Mouse (Mus musculus) liver, embryonic 16.5 days (tissue): ENCODE measurements around the gene Gm10563. TPM values are rescaled to one million over a fixed set of nuclear protein-coding genes. Genes with fewer than 3 reads are reported as not detected.

Experiments
- ATAC-seq: fragments of 200-750 bp; cut with Nextera tagmentation; 2 replicates; pipeline ENCODE4 v1.8.0; 2017; ENCODE audit warnings: low read depth, mild to moderate bottlenecking, moderate number of reproducible peaks, moderate library complexity
- H3K27ac ChIP-seq: fragments of 300-500 bp; sonication (generic); 2 replicates; pipeline ENCODE4 v1.5.1; 2014; ENCODE audit warnings: mild to moderate bottlenecking, low read length
- H3K27me3 ChIP-seq: fragments of 300-500 bp; sonication (generic); 2 replicates; pipeline ENCODE4 v1.6.1; 2014; ENCODE audit warnings: low read depth, low read length, mixed read lengths; ENCODE audit not compliant: control insufficient read depth, insufficient read depth
- H3K36me3 ChIP-seq: fragments of 300-500 bp; sonication (generic); 2 replicates; pipeline ENCODE4 v1.6.1; 2014; ENCODE audit warnings: mild to moderate bottlenecking; ENCODE audit not compliant: control insufficient read depth, insufficient read depth
- H3K4me1 ChIP-seq: fragments of 300-500 bp; sonication (generic); 2 replicates; pipeline ENCODE4 v1.6.1; 2014; ENCODE audit warnings: low read depth, low read length, mixed read lengths; ENCODE audit not compliant: control insufficient read depth
- H3K4me2 ChIP-seq: fragments of 300-500 bp; sonication (generic); 2 replicates; pipeline ENCODE4 v1.6.1; 2014; ENCODE audit warnings: low read depth, low read length, mixed read lengths
- H3K4me3 ChIP-seq: fragments of 300-500 bp; sonication (generic); 2 replicates; pipeline ENCODE4 v1.5.1; 2014; ENCODE audit warnings: low read depth, mild to moderate bottlenecking, low read length
- H3K9ac ChIP-seq: fragments of 300-500 bp; sonication (generic); 2 replicates; pipeline ENCODE4 v1.6.1; 2014; ENCODE audit warnings: low read depth, low read length
- H3K9me3 ChIP-seq: fragments of 300-500 bp; sonication (generic); replicated peaks from 2 replicates; pipeline ENCODE4 v1.6.1; 2016; ENCODE audit warnings: low read length; ENCODE audit not compliant: control insufficient read depth
- WGBS: fragments of 180-500 bp; shearing (Covaris S2); extraction: QIAGEN DNeasy Blood & Tissue Kit; methylation state at CpG from one replicate; pipeline ENCODE4 v1.1.7; 2014; ENCODE audit not compliant: insufficient replicate concordance; 5-methylcytosine and 5-hydroxymethylcytosine counted together
- polyA plus RNA-seq: library from polyadenylated mRNA; unstranded; fragments of >200 nt; fragmentation: Nextera tagmentation; extraction: Ambion mirVana; gene quantifications from 2 replicates; pipeline ENCODE4 v1.2.1, GENCODE M21; 2015

Gene Gm10563
- polyA plus RNA-seq, 1 experiment from 2014 or later: not detected

DNA sequence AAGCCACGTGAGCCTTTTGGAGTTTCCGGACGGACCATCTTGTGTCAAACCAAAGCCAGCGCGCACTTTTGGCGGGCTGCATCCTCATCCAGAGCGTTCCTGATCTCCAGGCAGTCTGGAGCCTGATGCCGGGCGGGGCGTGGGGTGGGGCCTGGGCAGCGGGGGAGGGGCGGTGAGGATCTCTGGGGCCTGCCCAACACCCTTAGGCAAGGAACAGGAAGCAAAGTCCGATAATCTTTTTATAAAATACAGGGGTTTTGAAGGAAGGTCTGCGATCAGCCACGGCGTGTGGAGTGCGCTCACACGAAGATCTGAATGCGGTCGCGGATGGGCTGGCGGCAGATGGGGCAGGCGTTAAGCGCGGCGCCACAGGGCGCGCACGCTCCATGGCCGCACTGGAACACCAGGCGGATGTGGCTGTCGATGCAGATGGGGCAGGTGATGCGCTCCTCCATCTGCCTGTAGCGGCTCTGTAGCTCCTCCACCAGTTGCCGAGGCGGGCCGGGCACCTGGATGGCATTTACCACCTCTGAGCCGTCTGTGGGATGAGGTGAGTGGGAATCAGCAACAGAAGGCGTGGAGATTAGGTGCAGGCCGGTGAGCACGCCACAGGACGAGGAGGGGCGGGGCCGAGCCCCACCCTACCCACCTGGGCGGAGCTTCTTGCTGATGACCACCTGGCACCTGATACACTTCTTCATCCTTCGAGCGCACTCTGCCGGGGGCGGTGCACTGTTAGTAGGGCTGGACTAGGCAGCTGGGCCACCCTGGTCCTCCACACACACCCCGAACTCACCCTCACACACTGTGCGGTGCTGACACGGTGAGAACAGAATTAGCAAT is 9.5 kb upstream of the Gm10563 start:
- peaks cover 7% of the 10 kb centered on the region; the same call in 1 of the 2 replicates for H3K36me3 ChIP-seq
- no peaks in the 10 kb centered on the region for H3K9me3 ChIP-seq
- H3K27me3 ChIP-seq: peaks cover 45% of the 10 kb centered on the region
- peak overlapping the region; percentile 51 for H3K4me3 ChIP-seq
- peak overlapping the region; percentile 59 for H3K4me2 ChIP-seq
- peaks cover 22% of the 10 kb centered on the region for H3K4me1 ChIP-seq
- 0 out of 2 replicates have a peak, but pooled peaks have one; percentile 12 for ATAC-seq
- H3K9ac ChIP-seq: peak overlapping the region; percentile 16; the same call in 1 of the 2 replicates
- 2% methylated on average over 52 of the region's 52 CpGs for WGBS
- H3K27ac ChIP-seq: no peak overlapping the region

DNA sequence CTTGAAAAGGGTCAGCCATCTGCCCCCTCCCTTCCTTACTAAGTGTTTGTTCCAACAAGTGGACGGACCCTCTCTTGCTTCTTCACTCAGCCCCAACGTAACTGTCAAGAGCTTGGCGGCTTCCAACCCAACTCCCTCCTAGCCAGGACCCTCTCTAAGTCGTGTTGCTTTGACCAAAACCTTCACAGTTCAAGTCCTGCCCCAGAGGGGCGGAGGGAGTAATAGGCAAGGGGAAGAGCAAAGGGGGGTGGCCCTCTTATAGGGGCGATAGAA is 8.9 kb upstream of the Gm10563 start:
- H3K27ac ChIP-seq: no peak overlapping the region
- peaks cover 12% of the 10 kb centered on the region for H3K36me3 ChIP-seq
- H3K9me3 ChIP-seq: no peaks in the 10 kb centered on the region
- WGBS: 2% methylated on average over 6 of the region's 6 CpGs
- peak overlapping the region; percentile 51 for H3K4me3 ChIP-seq
- H3K4me2 ChIP-seq: peak overlapping the region; percentile 59
- peaks cover 22% of the 10 kb centered on the region for H3K4me1 ChIP-seq
- no peak for ATAC-seq
- H3K9ac ChIP-seq: no peak overlapping the region
- peaks cover 45% of the 10 kb centered on the region for H3K27me3 ChIP-seq

DNA sequence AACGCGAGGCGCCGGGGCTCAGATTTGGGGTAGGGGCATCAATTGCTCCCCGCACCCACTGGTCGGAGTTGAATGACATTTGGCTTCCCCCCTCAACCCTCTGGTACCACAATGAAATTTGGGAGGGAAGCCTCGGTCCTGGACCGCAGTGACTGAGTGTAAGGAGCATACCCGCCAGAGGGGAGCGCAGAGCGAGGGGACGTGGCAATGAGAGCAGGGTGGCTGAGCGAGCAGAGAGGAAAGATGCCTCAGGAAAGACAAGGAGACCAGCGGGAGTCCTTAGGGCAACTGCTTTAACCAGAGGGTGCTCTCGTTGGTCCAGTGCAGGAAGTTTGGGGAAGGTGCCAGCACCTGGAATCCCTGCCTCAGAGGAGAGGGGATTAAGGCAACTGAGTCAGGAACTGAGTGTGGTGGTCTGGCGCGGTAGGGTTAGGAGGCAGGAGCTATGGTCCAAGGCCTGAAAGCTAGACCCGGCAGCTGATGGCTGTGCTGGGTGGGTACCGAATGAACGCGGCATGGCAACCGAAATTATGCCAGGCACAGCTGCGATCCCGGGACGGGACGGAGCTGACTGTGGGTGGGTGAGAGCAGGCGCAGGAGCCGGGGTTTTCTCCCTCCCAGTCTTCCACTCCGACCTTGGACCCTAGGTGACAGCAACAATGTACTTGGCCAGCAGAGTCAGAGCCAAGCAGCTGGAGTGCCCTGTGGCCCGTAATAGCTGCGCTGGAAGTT is 8.4 kb upstream of the Gm10563 start:
- Histone ChIP-seq H3K9ac (no peak overlapping the region), H3K4me1 (peaks cover 22% of the 10 kb centered on the region), H3K4me2 (peak overlapping the region; percentile 59; the same call in 1 of the 2 replicates), H3K36me3 (peaks cover 17% of the 10 kb centered on the region), H3K9me3 (no peaks in the 10 kb centered on the region), H3K4me3 (peak overlapping the region; percentile 34; the same call in 1 of the 2 replicates), H3K27me3 (peaks cover 45% of the 10 kb centered on the region), H3K27ac (no peak overlapping the region)
- 4% methylated on average over 31 of the region's 31 CpGs for WGBS
- ATAC-seq: no peak

DNA sequence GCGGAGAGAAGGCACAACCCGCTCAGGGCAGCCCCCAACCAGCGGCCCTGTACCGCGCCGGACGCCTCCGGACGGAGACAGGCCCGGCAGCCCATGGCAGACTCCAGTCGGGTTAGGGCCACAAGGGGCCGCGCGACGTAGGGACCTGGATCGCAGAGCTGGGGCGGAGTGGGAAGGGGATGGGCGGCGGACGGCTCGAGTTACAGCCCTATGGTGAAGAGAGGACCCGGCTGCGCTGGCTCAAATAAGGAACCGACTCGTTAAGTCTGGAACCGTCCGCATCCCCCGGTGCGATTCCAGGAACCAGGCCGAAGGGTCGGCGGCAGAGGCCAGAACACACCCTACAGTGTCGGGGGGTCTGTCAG is 7.9 kb upstream of the Gm10563 start, which contains the start of gene Mmp23:
Gene Mmp23 (minus strand): TSS at position 299 of the 365 bp plus-strand sequence.
- ATAC-seq: no peak

DNA sequence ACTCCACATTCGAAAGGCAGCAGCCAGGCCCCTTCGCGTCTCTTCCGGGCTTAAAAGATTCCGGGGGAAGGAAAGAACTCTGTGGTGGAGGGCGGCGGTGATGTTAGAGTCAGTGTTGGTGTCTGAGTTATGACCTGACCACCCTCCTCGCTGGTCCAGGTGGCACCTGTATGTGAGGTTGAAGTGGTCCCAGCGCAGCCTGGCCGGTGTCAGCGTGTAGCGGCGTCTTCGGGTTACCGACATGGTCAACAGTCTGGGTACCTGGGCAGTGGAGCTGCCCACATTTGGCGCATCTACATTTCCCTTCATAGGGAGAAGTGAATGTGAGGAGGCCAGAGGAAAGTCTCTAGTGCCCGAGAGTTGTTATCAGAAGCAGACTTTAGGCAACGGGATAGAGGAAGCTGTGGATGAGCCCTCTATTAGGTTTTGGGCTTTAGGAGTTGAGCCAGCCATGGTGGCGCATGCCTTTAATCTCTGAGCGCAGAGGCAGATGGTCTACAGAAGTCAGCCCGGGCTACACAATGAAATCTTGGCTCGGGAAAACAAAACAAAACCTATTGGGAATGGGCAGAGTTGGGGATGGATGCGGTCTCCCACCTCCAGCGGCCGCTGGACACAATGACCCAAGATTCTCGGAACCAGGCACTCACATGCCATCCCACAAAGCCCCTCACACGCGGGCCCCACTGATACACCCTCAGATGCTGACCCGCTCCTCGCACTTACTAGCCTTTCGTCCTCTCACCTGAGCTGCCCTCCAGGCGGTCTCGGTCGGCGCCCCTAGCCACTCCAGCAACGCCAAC is 7.3 kb upstream of the Gm10563 start:
- H3K27ac ChIP-seq: no peak overlapping the region
- peaks cover 45% of the 10 kb centered on the region for H3K27me3 ChIP-seq
- peak overlapping the region; percentile 45 for H3K4me2 ChIP-seq
- H3K36me3 ChIP-seq: peaks cover 28% of the 10 kb centered on the region
- peaks cover 22% of the 10 kb centered on the region for H3K4me1 ChIP-seq
- ATAC-seq: no peak
- H3K9ac ChIP-seq: no peak overlapping the region; the same call in 1 of the 2 replicates
- WGBS: 22% methylated on average over 36 of the region's 36 CpGs
- peak overlapping the region; percentile 34 for H3K4me3 ChIP-seq
- no peaks in the 10 kb centered on the region for H3K9me3 ChIP-seq

More for the DNA sequence above, 7.9 kb upstream of the Gm10563 start, which contains the start of gene Mmp23:
- Histone ChIP-seq H3K4me3 (peak within 1 kb of the TSS; percentile 51), H3K9ac (no peak within 1 kb of the TSS; the same call in 1 of the 2 replicates), H3K36me3 (peaks cover 22% of the 10 kb centered on the region), H3K4me1 (peaks cover 22% of the 10 kb centered on the region), H3K9me3 (no peaks in the 10 kb centered on the region), H3K27ac (no peak within 1 kb of the TSS), H3K27me3 (peaks cover 45% of the 10 kb centered on the region), H3K4me2 (peak within 1 kb of the TSS; percentile 59)
- WGBS: 1% methylated on average over 33 of the region's 33 CpGs

DNA sequence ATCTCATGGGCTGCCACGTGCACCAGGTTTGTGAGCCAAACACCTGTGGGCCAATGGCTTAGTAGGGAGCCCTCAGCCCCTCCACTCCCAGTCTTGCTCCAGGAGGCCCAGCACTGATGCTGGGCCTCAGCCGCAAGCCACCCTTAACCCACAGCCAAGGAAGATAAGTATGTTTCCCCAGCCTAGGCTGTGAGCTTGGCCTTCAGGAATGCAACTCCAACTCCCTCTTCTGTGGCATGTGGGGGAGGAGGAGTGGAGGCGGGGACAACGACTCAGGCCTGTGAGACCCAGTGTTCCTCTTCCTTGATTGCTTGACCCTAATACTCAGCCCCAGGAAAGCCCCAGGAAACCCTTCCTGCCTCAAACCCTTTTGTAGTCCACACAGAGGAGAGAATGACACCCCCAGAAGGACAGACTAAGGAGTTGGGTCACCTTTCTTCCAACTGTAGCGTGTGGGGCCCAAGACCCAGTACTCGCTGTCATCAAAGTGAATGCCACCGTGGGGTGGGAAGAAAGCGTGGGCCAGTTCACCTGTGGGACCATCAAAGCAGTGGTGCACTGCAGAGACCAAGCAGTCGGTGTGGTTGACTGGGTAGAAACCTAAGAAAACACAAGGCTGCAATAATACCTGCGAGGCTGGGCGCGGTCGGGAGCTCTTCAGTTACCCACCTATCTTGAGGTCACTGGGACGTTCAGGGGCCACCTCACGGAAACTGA is 6.5 kb upstream of the Gm10563 start:
- H3K4me3 ChIP-seq: no peak overlapping the region
- no peaks in the 10 kb centered on the region for H3K9me3 ChIP-seq
- H3K4me1 ChIP-seq: peaks cover 22% of the 10 kb centered on the region
- H3K27ac ChIP-seq: no peak overlapping the region
- no peak overlapping the region for H3K9ac ChIP-seq
- peaks cover 32% of the 10 kb centered on the region for H3K36me3 ChIP-seq
- peaks cover 45% of the 10 kb centered on the region for H3K27me3 ChIP-seq
- H3K4me2 ChIP-seq: no peak overlapping the region
- 0 out of 2 replicates have a peak, but pooled peaks have one; percentile 6 for ATAC-seq
- 56% methylated on average over 15 of the region's 15 CpGs for WGBS

DNA sequence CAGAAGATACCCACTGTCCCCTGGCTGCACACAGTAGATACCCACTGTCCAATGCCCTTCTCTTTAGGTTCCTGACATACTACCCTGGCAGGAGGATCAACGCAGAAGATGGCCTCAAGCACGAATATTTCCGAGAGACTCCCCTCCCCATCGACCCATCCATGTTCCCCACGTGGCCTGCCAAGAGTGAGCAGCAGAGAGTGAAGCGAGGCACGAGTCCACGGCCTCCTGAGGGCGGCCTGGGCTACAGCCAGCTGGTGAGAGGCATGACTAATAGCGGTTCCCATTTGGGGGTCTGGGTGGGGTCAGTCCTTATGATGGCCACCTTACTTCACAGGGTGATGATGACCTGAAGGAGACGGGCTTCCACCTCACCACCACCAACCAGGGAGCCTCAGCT is 4.1 kb upstream of the Gm10563 start:
- WGBS: 80% methylated on average over 11 of the region's 11 CpGs
- Histone ChIP-seq H3K4me3 (no peak overlapping the region), H3K9me3 (no peaks in the 10 kb centered on the region), H3K36me3 (peaks cover 32% of the 10 kb centered on the region), H3K27me3 (peaks cover 32% of the 10 kb centered on the region), H3K4me2 (no peak overlapping the region), H3K4me1 (peaks cover 13% of the 10 kb centered on the region), H3K9ac (no peak overlapping the region), H3K27ac (no peak overlapping the region)
- ATAC-seq: no peak

DNA sequence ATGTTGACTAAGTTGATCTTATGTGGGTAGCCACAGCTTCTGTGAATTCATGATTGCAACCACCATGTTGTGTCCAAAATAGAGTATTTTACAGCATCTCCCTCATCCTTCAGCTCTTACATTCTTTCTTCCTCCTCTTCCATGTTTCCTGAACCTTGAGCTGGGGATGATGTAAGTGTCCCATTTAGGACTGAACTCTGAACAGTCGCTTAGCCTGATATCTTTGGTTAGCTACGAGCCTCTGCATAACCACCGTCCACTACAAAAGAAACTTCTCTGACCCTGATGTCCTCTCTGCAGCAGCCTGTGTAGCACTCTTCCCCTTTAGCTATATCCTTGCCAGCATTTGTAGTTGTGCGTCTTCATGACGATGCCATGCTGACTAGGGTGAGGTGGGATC is 513 bp upstream of the Gm10563 start:
- Histone ChIP-seq H3K9ac (no peak overlapping the region), H3K27ac (no peak overlapping the region), H3K4me3 (no peak overlapping the region), H3K36me3 (peaks cover 59% of the 10 kb centered on the region), H3K4me2 (no peak overlapping the region), H3K4me1 (no peaks in the 10 kb centered on the region), H3K27me3 (no peaks in the 10 kb centered on the region), H3K9me3 (no peaks in the 10 kb centered on the region)
- ATAC-seq: no peak
- WGBS: 75% methylated on average over 5 of the region's 5 CpGs
